Mouse (Mus musculus): ENCODE measurements around the gene Cnot1.
"Not testable (repeated sequence)": the region's sequence is repeated elsewhere in the genome, so short reads cannot be mapped to it uniquely, and the experiment has no call there.

Gene Cnot1

GRCm38 (mm10) chr8:95816044-95816708 is 8.9 kb upstream of the Cnot1 start:
- no peak for DNase-seq

GRCm38 (mm10) chr8:95810184-95810591 is 2.9 kb upstream of the Cnot1 start:
- no peak for DNase-seq

- DNase-seq: no peak
These were observed 1.9 kb upstream of the Cnot1 start for GRCm38 (mm10) chr8:95809116-95809515.

GRCm38 (mm10) chr8:95808631-95809030 is 1.4 kb upstream of the Cnot1 start:
- DNase-seq: no peak

GRCm38 (mm10) chr8:95807861-95808260 is 597 bp upstream of the Cnot1 start:
- peak; percentile 91 to 92 for DNase-seq

- no peak for DNase-seq
These were observed 638 bp downstream of the Cnot1 start for GRCm38 (mm10) chr8:95806461-95807191.

GRCm38 (mm10) chr8:95805482-95805881 is 1.8 kb downstream of the Cnot1 start:
- DNase-seq: no peak

GRCm38 (mm10) chr8:95802231-95802630 is 5.0 kb downstream of the Cnot1 start:
- DNase-seq: no peak

GRCm38 (mm10) chr8:95801476-95802064 is 5.7 kb downstream of the Cnot1 start:
- no peak for DNase-seq

GRCm38 (mm10) chr8:95800353-95800752 is 6.9 kb downstream of the Cnot1 start:
- DNase-seq: no peak

GRCm38 (mm10) chr8:95799891-95800290 is 7.4 kb downstream of the Cnot1 start:
- no peak for DNase-seq

- DNase-seq: no peak
These were observed 8.1 kb downstream of the Cnot1 start for GRCm38 (mm10) chr8:95799117-95799516.

- not testable (repeated sequence) for DNase-seq
These were observed 11.8 kb downstream of the Cnot1 start for GRCm38 (mm10) chr8:95795333-95796061.

- DNase-seq: no peak
These were observed 21.7 kb downstream of the Cnot1 start for GRCm38 (mm10) chr8:95785591-95785990.

- no peak for DNase-seq
These were observed 24.6 kb downstream of the Cnot1 start for GRCm38 (mm10) chr8:95782628-95783027.

GRCm38 (mm10) chr8:95781775-95782174 is 25.5 kb downstream of the Cnot1 start:
- DNase-seq: no peak

GRCm38 (mm10) chr8:95781085-95781484 is 26.2 kb downstream of the Cnot1 start:
- no peak for DNase-seq

- no peak for DNase-seq
These were observed 43.1 kb downstream of the Cnot1 start for GRCm38 (mm10) chr8:95764133-95764532.

- DNase-seq: no peak
These were observed 46.9 kb downstream of the Cnot1 start for GRCm38 (mm10) chr8:95760323-95760722.

GRCm38 (mm10) chr8:95751924-95752323 is 55.3 kb downstream of the Cnot1 start:
- no peak for DNase-seq

- no peak for DNase-seq
These were observed 59.2 kb downstream of the Cnot1 start for GRCm38 (mm10) chr8:95748028-95748427.

- no peak for DNase-seq
These were observed 65.5 kb downstream of the Cnot1 start for GRCm38 (mm10) chr8:95741732-95742131.

GRCm38 (mm10) chr8:95738596-95738995 is 68.7 kb downstream of the Cnot1 start:
- peak; percentile 25 to 27 for DNase-seq

Data from cerebellum, postnatal 14 days (tissue).